Mouse (Mus musculus): ENCODE measurements around the gene Trappc3. TPM values are rescaled to one million over a fixed set of nuclear protein-coding genes. Genes with fewer than 3 reads are reported as not detected.

The Trappc3 gene
- total and polyA plus RNA-seq, 3 experiments: 36.2 to 98.3 (median 61.2) TPM

DNA sequence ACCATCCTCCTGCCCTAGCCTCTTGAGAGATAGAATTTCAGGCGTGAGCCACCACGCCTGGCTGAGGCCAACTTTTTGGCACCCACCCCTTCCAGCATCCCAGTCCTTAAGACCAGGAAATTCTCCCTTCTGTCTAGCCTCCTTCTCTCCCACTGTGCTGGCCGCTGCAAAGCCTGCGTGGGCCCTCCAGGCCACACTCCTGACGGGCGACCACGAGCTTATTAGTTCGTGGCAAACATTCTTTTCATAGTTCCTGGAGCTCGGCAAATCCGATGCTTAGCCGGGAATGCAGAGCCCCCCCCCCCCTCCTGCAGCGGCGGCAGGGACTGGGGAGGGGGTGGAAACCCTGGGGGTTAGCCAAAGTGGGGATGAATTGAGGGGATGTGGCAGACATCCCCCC lies 29.1 kb downstream of the Trappc3 start:
- Histone ChIP-seq H3K4me1 (ENCODE audit: insufficient read depth, low read depth, low read length) (no peaks in the 10 kb centered on the region), H3K4me3 (ENCODE audit: low read depth, low read length) (no peak overlapping the region), H3K9me3 (replicated peaks) (no peaks in the 10 kb centered on the region), H3K27me3 (ENCODE audit: insufficient read depth, low read length) (peaks cover 27% of the 10 kb centered on the region), H3K36me3 (replicated peaks) (no peaks in the 10 kb centered on the region)
- no peak for TF ChIP-seq POLR2AphosphoS5 (IDR thresholded peaks at IDR 0.05; ENCODE audit: insufficient replicate concordance, low read depth, low read length)
- TF ChIP-seq GATA1 (IDR thresholded peaks at IDR 0.05; ENCODE audit: borderline replicate concordance, low read length): no peak
- TF ChIP-seq GATA2 (IDR thresholded peaks at IDR 0.05; ENCODE audit: borderline replicate concordance, low read depth, low read length): no peak
- no peak for TF ChIP-seq CTCF (IDR thresholded peaks at IDR 0.05; ENCODE audit: low read depth, low read length)
- TF ChIP-seq TAL1 (conservative IDR thresholded peaks at IDR 0.05; ENCODE audit: low read depth, low read length): no peak
- ATAC-seq (ENCODE audit: extremely low read depth, insufficient number of reproducible peaks, low FRiP score, poor library complexity, severe bottlenecking): no peak
- DNase-seq (ENCODE audit: low spot score): no peak

DNA sequence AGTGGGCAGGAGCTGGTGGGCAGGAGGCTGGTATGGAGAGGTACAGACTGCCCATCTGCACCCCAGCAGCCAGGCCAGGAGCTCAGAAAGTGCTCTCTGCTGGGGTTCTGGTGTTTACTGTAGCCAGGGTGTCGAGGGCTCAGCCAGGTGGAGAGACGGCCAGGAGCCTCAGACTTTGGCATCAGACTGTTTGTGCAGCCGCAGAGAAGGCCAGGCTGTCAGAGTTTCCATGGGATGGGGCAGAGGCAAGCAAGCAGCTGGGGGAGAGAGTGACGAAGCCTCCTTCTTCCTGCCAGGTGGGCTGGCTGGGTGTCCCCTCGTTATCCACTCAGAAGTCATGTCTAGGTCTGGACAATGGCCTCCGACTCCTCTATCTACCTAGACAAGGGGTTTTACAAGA lies 33.0 kb downstream of the Trappc3 start:
- ATAC-seq (ENCODE audit: extremely low read depth, insufficient number of reproducible peaks, low FRiP score, poor library complexity, severe bottlenecking) (no peak), DNase-seq (ENCODE audit: low spot score) (no peak)
- Histone ChIP-seq H3K9me3 (replicated peaks) (no peaks in the 10 kb centered on the region), H3K4me3 (ENCODE audit: low read depth, low read length) (no peak overlapping the region), H3K4me1 (ENCODE audit: insufficient read depth, low read depth, low read length) (peaks cover 9% of the 10 kb centered on the region; the same call in 1 of the 2 replicates), H3K27me3 (ENCODE audit: insufficient read depth, low read length) (peaks cover 37% of the 10 kb centered on the region), H3K36me3 (replicated peaks) (no peaks in the 10 kb centered on the region)
- TF ChIP-seq CTCF (IDR thresholded peaks at IDR 0.05; ENCODE audit: low read depth, low read length): no peak
- TF ChIP-seq GATA1 (IDR thresholded peaks at IDR 0.05; ENCODE audit: borderline replicate concordance, low read length): no peak
- TF ChIP-seq GATA2 (IDR thresholded peaks at IDR 0.05; ENCODE audit: borderline replicate concordance, low read depth, low read length): no peak
- no peak for TF ChIP-seq POLR2AphosphoS5 (IDR thresholded peaks at IDR 0.05; ENCODE audit: insufficient replicate concordance, low read depth, low read length)
- no peak for TF ChIP-seq TAL1 (conservative IDR thresholded peaks at IDR 0.05; ENCODE audit: low read depth, low read length)

DNA sequence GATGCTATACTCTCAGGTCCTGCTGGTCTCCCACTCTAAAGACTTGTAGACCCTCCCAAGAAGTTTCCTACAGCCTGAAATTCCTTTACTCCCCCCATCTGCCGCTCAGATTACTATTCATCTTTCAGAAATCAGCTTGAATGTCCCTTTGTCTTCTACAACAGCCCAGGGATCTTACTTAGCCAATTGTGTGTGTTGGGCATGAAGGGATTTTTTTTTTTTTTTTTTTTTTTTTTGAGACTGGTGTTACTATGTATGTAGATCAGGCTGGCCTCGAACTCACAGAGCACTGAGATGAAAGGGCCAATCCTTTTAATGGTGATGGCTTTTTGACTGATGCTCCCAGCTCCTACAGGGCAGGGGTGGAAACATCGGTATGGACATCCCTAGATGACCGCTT lies 33.8 kb downstream of the Trappc3 start:
- peaks cover 44% of the 10 kb centered on the region for H3K27me3 ChIP-seq (ENCODE audit: insufficient read depth, low read length)
- ATAC-seq (ENCODE audit: extremely low read depth, insufficient number of reproducible peaks, low FRiP score, poor library complexity, severe bottlenecking): no peak

GRCm38 (mm10) chr4:126296617-126297101 lies 34.5 kb downstream of the Trappc3 start:
- DNase-seq (ENCODE audit: low spot score) (no peak), ATAC-seq (ENCODE audit: extremely low read depth, insufficient number of reproducible peaks, low FRiP score, poor library complexity, severe bottlenecking) (no peak)
- Histone ChIP-seq H3K9me3 (replicated peaks) (no peaks in the 10 kb centered on the region), H3K36me3 (replicated peaks) (no peaks in the 10 kb centered on the region), H3K4me1 (ENCODE audit: insufficient read depth, low read depth, low read length) (peaks cover 12% of the 10 kb centered on the region; the same call in 1 of the 2 replicates), H3K4me3 (ENCODE audit: low read depth, low read length) (peak overlapping the region; percentile 11; the same call in 1 of the 2 replicates), H3K27me3 (ENCODE audit: insufficient read depth, low read length) (peaks cover 52% of the 10 kb centered on the region)
- TF ChIP-seq TAL1 (conservative IDR thresholded peaks at IDR 0.05; ENCODE audit: low read depth, low read length) (no peak), CTCF (IDR thresholded peaks at IDR 0.05; ENCODE audit: low read depth, low read length) (no peak), POLR2AphosphoS5 (IDR thresholded peaks at IDR 0.05; ENCODE audit: insufficient replicate concordance, low read depth, low read length) (no peak), GATA1 (IDR thresholded peaks at IDR 0.05; ENCODE audit: borderline replicate concordance, low read length) (no peak), GATA2 (IDR thresholded peaks at IDR 0.05; ENCODE audit: borderline replicate concordance, low read depth, low read length) (no peak)

More for the DNA sequence above, 33.8 kb downstream of the Trappc3 start:
- no peak overlapping the region for H3K4me3 ChIP-seq (ENCODE audit: low read depth, low read length)
- TF ChIP-seq GATA1 (IDR thresholded peaks at IDR 0.05; ENCODE audit: borderline replicate concordance, low read length): no peak
- TF ChIP-seq GATA2 (IDR thresholded peaks at IDR 0.05; ENCODE audit: borderline replicate concordance, low read depth, low read length): no peak
- TF ChIP-seq CTCF (IDR thresholded peaks at IDR 0.05; ENCODE audit: low read depth, low read length): no peak
- no peak for TF ChIP-seq TAL1 (conservative IDR thresholded peaks at IDR 0.05; ENCODE audit: low read depth, low read length)
- no peak for TF ChIP-seq POLR2AphosphoS5 (IDR thresholded peaks at IDR 0.05; ENCODE audit: insufficient replicate concordance, low read depth, low read length)
- no peaks in the 10 kb centered on the region for H3K9me3 ChIP-seq (replicated peaks)
- H3K36me3 ChIP-seq (replicated peaks): no peaks in the 10 kb centered on the region
- peaks cover 10% of the 10 kb centered on the region; the same call in 1 of the 2 replicates for H3K4me1 ChIP-seq (ENCODE audit: insufficient read depth, low read depth, low read length)
- DNase-seq (ENCODE audit: low spot score): no peak

- DNase-seq (ENCODE audit: low spot score) (no peak), ATAC-seq (ENCODE audit: extremely low read depth, insufficient number of reproducible peaks, low FRiP score, poor library complexity, severe bottlenecking) (no peak)
- Histone ChIP-seq H3K4me3 (ENCODE audit: low read depth, low read length) (no peak overlapping the region), H3K27me3 (ENCODE audit: insufficient read depth, low read length) (peaks cover 67% of the 10 kb centered on the region), H3K36me3 (replicated peaks) (no peaks in the 10 kb centered on the region), H3K9me3 (replicated peaks) (peaks cover 3% of the 10 kb centered on the region), H3K4me1 (ENCODE audit: insufficient read depth, low read depth, low read length) (peaks cover 12% of the 10 kb centered on the region; the same call in 1 of the 2 replicates)
- TF ChIP-seq POLR2AphosphoS5 (IDR thresholded peaks at IDR 0.05; ENCODE audit: insufficient replicate concordance, low read depth, low read length) (no peak), GATA2 (IDR thresholded peaks at IDR 0.05; ENCODE audit: borderline replicate concordance, low read depth, low read length) (no peak), GATA1 (IDR thresholded peaks at IDR 0.05; ENCODE audit: borderline replicate concordance, low read length) (no peak), TAL1 (conservative IDR thresholded peaks at IDR 0.05; ENCODE audit: low read depth, low read length) (no peak), CTCF (IDR thresholded peaks at IDR 0.05; ENCODE audit: low read depth, low read length) (no peak)
These were observed 38.9 kb downstream of the Trappc3 start for GRCm38 (mm10) chr4:126300916-126301583.

GRCm38 (mm10) chr4:126301584-126302309 lies 39.6 kb downstream of the Trappc3 start:
- Histone ChIP-seq H3K9me3 (replicated peaks) (peaks cover 5% of the 10 kb centered on the region), H3K36me3 (replicated peaks) (no peaks in the 10 kb centered on the region), H3K4me3 (ENCODE audit: low read depth, low read length) (no peak overlapping the region), H3K4me1 (ENCODE audit: insufficient read depth, low read depth, low read length) (0 out of 2 replicates have a peak, but pooled peaks cover 7% of the 10 kb centered on the region), H3K27me3 (ENCODE audit: insufficient read depth, low read length) (peaks cover 64% of the 10 kb centered on the region)
- DNase-seq (ENCODE audit: low spot score) (no peak), ATAC-seq (ENCODE audit: extremely low read depth, insufficient number of reproducible peaks, low FRiP score, poor library complexity, severe bottlenecking) (no peak)
- TF ChIP-seq GATA1 (IDR thresholded peaks at IDR 0.05; ENCODE audit: borderline replicate concordance, low read length): no peak
- TF ChIP-seq TAL1 (conservative IDR thresholded peaks at IDR 0.05; ENCODE audit: low read depth, low read length): no peak
- no peak for TF ChIP-seq POLR2AphosphoS5 (IDR thresholded peaks at IDR 0.05; ENCODE audit: insufficient replicate concordance, low read depth, low read length)
- TF ChIP-seq CTCF (IDR thresholded peaks at IDR 0.05; ENCODE audit: low read depth, low read length): no peak
- no peak for TF ChIP-seq GATA2 (IDR thresholded peaks at IDR 0.05; ENCODE audit: borderline replicate concordance, low read depth, low read length)

All from G1E (cell line).